9 mouse cellular contexts compared by ENCODE assay signal in genomic region chr9:54168425-54168824, GRCm38 (mm10).
"Had no signal": no experiment of that assay in that cellular context is flagged by ENCODE, and none has a peak within 500 bp of the region (broad histone marks: within the 10 kb centered on the region; RNA-seq: fewer than 3 reads in every experiment).

No protein-coding gene starts in this region.

- H3K4me3 ChIP-seq: left cerebral cortex, adult 2 months; liver, embryonic 13.5 days; midbrain, embryonic 13.5 days had no signal

- H3K9me3 ChIP-seq: liver, embryonic 13.5 days; midbrain, embryonic 13.5 days had no signal

- H3K4me2 ChIP-seq: liver, embryonic 13.5 days; midbrain, embryonic 13.5 days had no signal

- DNase-seq: kidney, postnatal 10 days; kidney, postnatal 36 days; layer of hippocampus, postnatal 36 days; liver, embryonic 13.5 days; lung, adult 2 months; thymus, adult 18-20 months; thymus, postnatal 36 days had no signal

- H3K4me1 ChIP-seq: liver, embryonic 13.5 days; midbrain, embryonic 13.5 days had no signal

- H3K36me3 ChIP-seq: liver, embryonic 13.5 days; midbrain, embryonic 13.5 days had no signal

- ATAC-seq: midbrain, embryonic 13.5 days had no signal

- H3K27me3 ChIP-seq: liver, embryonic 13.5 days; midbrain, embryonic 13.5 days had no signal

- H3K27ac ChIP-seq: left cerebral cortex, adult 2 months; liver, embryonic 13.5 days; midbrain, embryonic 13.5 days had no signal

- H3K9ac ChIP-seq: liver, embryonic 13.5 days; midbrain, embryonic 13.5 days had no signal
